Mouse (Mus musculus) ES-Bruce4 (cell line): Measurements from ENCODE around the gene Fmc1. TPM values are rescaled to one million over a fixed set of nuclear protein-coding genes. Genes with fewer than 3 reads are reported as not detected.

Experiments
- H3K27ac ChIP-seq: 2 replicates; pipeline ENCODE4 v1.5.1; 2012; ENCODE audit warnings: low read length, inconsistent platforms; ENCODE audit not compliant: insufficient read depth
- H3K27me3 ChIP-seq: 2 replicates; pipeline ENCODE4 v1.6.1; 2012; ENCODE audit warnings: mild to moderate bottlenecking, low read length, inconsistent platforms; ENCODE audit not compliant: control insufficient read depth, poor library complexity, insufficient read depth, severe bottlenecking
- H3K36me3 ChIP-seq: 2 replicates; pipeline ENCODE4 v1.6.1; 2012; ENCODE audit warnings: inconsistent platforms, mild to moderate bottlenecking, low read length, moderate library complexity; ENCODE audit not compliant: control insufficient read depth, poor library complexity, insufficient read depth, severe bottlenecking
- H3K4me1 ChIP-seq: one replicate; pipeline ENCODE4 v1.8.1; 2011; ENCODE audit warnings: low read length; ENCODE audit not compliant: control insufficient read depth, insufficient read depth
- H3K4me3 ChIP-seq: 2 replicates; pipeline ENCODE4 v1.5.1; 2011; ENCODE audit warnings: low read depth, mild to moderate bottlenecking, low read length
- H3K9ac ChIP-seq: 2 replicates; pipeline ENCODE4 v1.6.1; 2012; ENCODE audit warnings: low read depth, mild to moderate bottlenecking, inconsistent platforms; ENCODE audit not compliant: poor library complexity, severe bottlenecking
- H3K9me3 ChIP-seq: replicated peaks from 2 replicates; pipeline ENCODE4 v1.6.1; 2012; ENCODE audit warnings: mild to moderate bottlenecking, low read length, inconsistent platforms; ENCODE audit not compliant: control insufficient read depth, poor library complexity, insufficient read depth, severe bottlenecking
- CTCF ChIP-seq: IDR thresholded peaks from one replicate; pipeline ENCODE4 v1.8.1; 2011; ENCODE audit warnings: low read depth, low read length
- EP300 ChIP-seq: IDR thresholded peaks from 2 replicates; pipeline ENCODE4 v1.6.1; 2011; ENCODE audit warnings: low read depth, low read length; ENCODE audit not compliant: insufficient read depth
- POLR2A ChIP-seq: IDR thresholded peaks from one replicate; pipeline ENCODE4 v1.8.1; 2011; ENCODE audit warnings: low read length; ENCODE audit not compliant: insufficient read depth
- polyA plus RNA-seq: library from polyadenylated mRNA; stranded (reverse); fragments of >200 nt; gene quantifications from 2 replicates; pipeline ENCODE4 v1.2.4, GENCODE M21; 2011; ENCODE audit warnings: low read depth; ENCODE audit not compliant: missing spikeins, insufficient read depth, insufficient read length

Gene Fmc1
- polyA plus RNA-seq, 1 experiment, result 19.7 TPM

DNA sequence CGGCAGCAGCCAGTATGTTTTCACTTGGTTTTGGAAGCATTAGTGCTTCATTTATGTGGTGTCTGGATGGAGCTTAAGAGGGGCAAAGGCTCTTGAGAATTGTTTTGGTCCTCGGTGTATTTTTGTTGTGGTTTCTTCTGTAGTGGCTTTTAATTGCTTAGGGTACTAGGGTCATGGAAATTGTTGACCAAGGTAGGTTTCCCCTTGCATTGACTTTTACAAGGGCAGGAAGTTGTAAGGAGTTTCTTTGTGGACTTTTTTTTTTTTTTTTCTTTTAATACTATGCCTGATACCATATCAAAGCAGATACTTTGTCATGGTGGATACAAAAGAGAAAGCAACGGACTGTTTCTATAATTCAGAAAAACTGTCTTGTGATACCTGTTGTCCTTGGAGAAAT is 48.4 kb downstream of the Fmc1 start:
- Histone ChIP-seq H3K4me1 (no peaks in the 10 kb centered on the region), H3K4me3 (no peak overlapping the region), H3K36me3 (peaks cover 44% of the 10 kb centered on the region), H3K9me3 (no peaks in the 10 kb centered on the region), H3K27me3 (no peaks in the 10 kb centered on the region), H3K27ac (no peak overlapping the region), H3K9ac (no peak overlapping the region)
- TF ChIP-seq CTCF, result no peak
- no peak for TF ChIP-seq POLR2A
- TF ChIP-seq EP300, result no peak

Other genes with a start within 250 kb of the Fmc1 start
- gene Zc3hav1l, start 234.2 kb upstream of the Fmc1 start, polyA plus RNA-seq, result 22.8 and 23.2 TPM in 2 replicates
- 37.6 and 39.1 TPM in 2 replicates for gene Zc3hav1, start 178.9 kb upstream of the Fmc1 start, polyA plus RNA-seq
- gene Ttc26, start 152.0 kb upstream of the Fmc1 start, polyA plus RNA-seq, result 12.1 and 14.3 TPM in 2 replicates
- 37.4 and 39.4 TPM in 2 replicates for gene Ubn2, start 99.6 kb upstream of the Fmc1 start, polyA plus RNA-seq
- 310 and 356 TPM in 2 replicates for gene Luc7l2, start 17.8 kb downstream of the Fmc1 start, polyA plus RNA-seq
- 1.4 and 2.4 TPM in 2 replicates for gene Klrg2, start 103.7 kb downstream of the Fmc1 start, polyA plus RNA-seq
- not detected in 2 replicates for gene Clec2l, start 129.6 kb downstream of the Fmc1 start, polyA plus RNA-seq